8 mouse cellular contexts compared by ENCODE assay signal in genomic region chr5:33983309-33984121, GRCm38 (mm10). TPM values are rescaled to one million over a fixed set of nuclear protein-coding genes. Genes with fewer than 3 reads are reported as not detected.
DNase-seq lines count a peak whose midpoint lies in the region; ATAC-seq lines count a peak whose summit lies in the region.

Gene Gm1673 (plus strand): TSS chr5:33983433.

- no peaks in the 10 kb centered on the region for H3K27me3 ChIP-seq in hindbrain, embryonic 16.5 days (replicated peaks; ENCODE audit: control insufficient read depth, insufficient read depth, low read length)
- H3K27me3 ChIP-seq in megakaryocyte, embryonic 14.5 days (replicated peaks), result peaks cover 80% of the 10 kb centered on the region

- intact Hi-C loops in left cerebral cortex, postnatal 10 days (cut with DNase I), result no loop called here

- WGBS in hindbrain, embryonic 16.5 days, result under 1% methylated on average over 80 of the region's 88 CpGs

- H3K27ac ChIP-seq in hindbrain, embryonic 16.5 days (ENCODE audit: low read depth, low read length), result peak within 1 kb of the TSS; percentile 93

- H3K4me3 ChIP-seq in hindbrain, embryonic 16.5 days (ENCODE audit: low read length), result peak within 1 kb of the TSS; percentile 92
- H3K4me3 ChIP-seq in megakaryocyte, embryonic 14.5 days (replicated peaks), result peak within 1 kb of the TSS; percentile 91

- peaks cover 2% of the 10 kb centered on the region; the same call in 1 of the 2 replicates for H3K36me3 ChIP-seq in hindbrain, embryonic 16.5 days (ENCODE audit: control insufficient read depth, insufficient read depth, low read length)
- peaks cover 4% of the 10 kb centered on the region for H3K36me3 ChIP-seq in megakaryocyte, embryonic 14.5 days (replicated peaks; ENCODE audit: low read length)

- peak within 1 kb of the TSS; percentile 88 for H3K4me2 ChIP-seq in hindbrain, embryonic 16.5 days (ENCODE audit: low read length)

- DNase-seq in adrenal gland, adult 18-20 months (ENCODE audit: low spot score in 2 of 2), result peak; percentile 82 to 84
- DNase-seq in cerebellum, postnatal 36 days, result peak; percentile 87 to 91
- peak; percentile 79 for DNase-seq in gastrocnemius, postnatal 10 days
- DNase-seq in left cerebral cortex, postnatal 10 days (ENCODE audit: extremely low spot score in 1 of 2, low spot score in 2 of 2), result peak; percentile 91 to 94
- DNase-seq in right cerebral cortex, postnatal 25 days, result peak; percentile 91

- H3K9ac ChIP-seq in hindbrain, embryonic 16.5 days (ENCODE audit: low read depth, low read length), result peak within 1 kb of the TSS; percentile 97

- no peaks in the 10 kb centered on the region for H3K9me3 ChIP-seq in hindbrain, embryonic 16.5 days (ENCODE audit: control insufficient read depth, low read length)
- peaks cover 41% of the 10 kb centered on the region for H3K9me3 ChIP-seq in megakaryocyte, embryonic 14.5 days

- H3K4me1 ChIP-seq in hindbrain, embryonic 16.5 days (ENCODE audit: control insufficient read depth, insufficient read depth, low read depth, low read length), result peaks cover 27% of the 10 kb centered on the region
- H3K4me1 ChIP-seq in megakaryocyte, embryonic 14.5 days, result peaks cover 26% of the 10 kb centered on the region

- peak; percentile 91 for ATAC-seq in hindbrain, embryonic 16.5 days
- no peak for ATAC-seq in erythroid progenitor cell, adult 5-6 weeks (replicated peaks; ENCODE audit: low FRiP score, poor library complexity, severe bottlenecking)

RNA-seq across cellular contexts. Expression of gene Gm1673, which starts in this region (rescaled TPM):
- total RNA-seq in adrenal gland, adult 18-20 months (2021), result 10 to 100 TPM; 21.1 to 39.7 TPM
- total RNA-seq in gastrocnemius, postnatal 10 days (2021), result 1 to 10 TPM; 2.5 to 3.2 TPM
- 555 and 649 TPM in 2 replicates for polyA plus RNA-seq in hindbrain, embryonic 16.5 days (2015; fragmentation: Nextera tagmentation; extraction: Ambion mirVana)
- total RNA-seq in left cerebral cortex, postnatal 10 days (2021), result 100 to 1,000 TPM; 144 to 149 TPM
- 15.8 and 92.9 TPM in 2 replicates for polyA plus RNA-seq in megakaryocyte, embryonic 14.5 days (2012; ENCODE audit: insufficient read depth, low replicate concordance)
- not detected in 2 replicates for total RNA-seq in erythroid progenitor cell, adult 5-6 weeks (2015; ENCODE audit: low replicate concordance)
- not detected in 2 replicates for total RNA-seq in erythroid progenitor cell, adult 5-6 weeks (2017; ENCODE audit: low replicate concordance)

Comparison
In these comparisons a context has a peak if more than half of its experiments do, and no peak if none do; other contexts are left out.
1. RNA of gene Gm1673 (total RNA-seq): 144 to 149 TPM in left cerebral cortex, postnatal 10 days and 21.1 to 39.7 TPM in adrenal gland, adult 18-20 months; 2.5 to 3.2 TPM in gastrocnemius, postnatal 10 days and not detected in erythroid progenitor cell, adult 5-6 weeks; every median in the first group is over 4 times any median in the second.
2. Peak in every context shown above with its lines, with median percentiles within 50 percentile points of each other: DNase-seq.